Mouse (Mus musculus): ENCODE data around the gene Actl7b.

DNA sequence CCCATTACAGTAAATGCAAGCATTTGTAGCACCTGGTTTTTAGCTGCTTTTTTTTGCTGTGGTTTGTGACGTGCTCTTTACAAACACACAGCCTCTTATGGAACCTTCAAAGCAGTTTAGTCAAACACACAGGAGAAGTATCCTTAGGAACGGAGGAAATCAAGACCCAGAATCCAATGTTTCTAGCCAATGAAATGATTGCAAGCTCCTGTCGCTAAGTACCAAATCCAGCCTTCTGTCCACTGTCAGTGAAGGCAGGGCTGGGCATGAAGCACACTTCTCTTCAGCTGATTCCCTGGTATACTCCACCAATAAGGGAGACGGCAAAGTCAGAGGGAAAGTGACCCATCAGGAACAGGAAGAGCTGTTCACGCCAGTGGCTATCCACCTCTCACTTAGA lies 14.8 kb upstream of the Actl7b start:
- TF ChIP-seq CTCF (IDR thresholded peaks at IDR 0.05; ENCODE audit: low read depth) = no peak
- TF ChIP-seq EP300 (IDR thresholded peaks at IDR 0.05; ENCODE audit: low read depth) = no peak
